Comparison of ENCODE assay signal across 19 mouse cellular contexts in the genomic region with DNA sequence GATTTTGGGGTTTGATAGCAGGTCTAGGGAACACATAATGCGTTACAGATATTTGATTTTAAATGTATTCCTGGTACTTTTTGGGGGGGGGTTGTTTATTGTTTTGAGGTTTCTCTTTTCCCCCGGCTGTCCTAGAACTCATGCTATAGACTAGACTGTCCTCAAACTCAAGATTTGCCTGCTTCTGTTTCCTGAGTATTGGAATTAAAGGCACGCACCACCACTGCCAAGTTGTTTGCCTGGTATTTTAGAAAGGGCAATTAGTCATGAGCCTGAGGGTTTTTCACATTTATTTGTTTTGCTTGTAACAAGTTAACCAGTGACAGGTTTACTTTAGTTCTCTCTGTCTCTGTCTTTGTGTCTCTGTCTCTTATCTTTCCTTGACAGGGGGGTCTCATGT. TPM values are rescaled to one million over a fixed set of nuclear protein-coding genes. Genes with fewer than 3 reads are reported as not detected.
DNase-seq lines count a peak whose midpoint lies in the region; ATAC-seq and TF ChIP-seq lines count a peak whose summit lies in the region.
"Had no signal": no experiment of that assay in that cellular context is flagged by ENCODE, and none has a peak within 500 bp of the region (broad histone marks: within the 10 kb centered on the region; RNA-seq: fewer than 3 reads in every experiment).

No protein-coding gene starts in this region.

- no peak for DNase-seq in liver, embryonic 11.5 days (ENCODE audit: low spot score)
- no peak for DNase-seq in kidney, postnatal 0 days (ENCODE audit: low spot score)
- no peak for DNase-seq in stomach, postnatal 0 days (ENCODE audit: low spot score)
- DNase-seq in gastrocnemius, postnatal 10 days = no peak
- no peak for DNase-seq in urinary bladder, postnatal 36 days (ENCODE audit: low spot score in 2 of 2)
- DNase-seq: adrenal gland, postnatal 10 days; cerebellum, postnatal 14 days; embryo, embryonic 11 days; heart, adult 11 months; heart, postnatal 14 days; right cerebral cortex, adult 18-20 months; thymus, adult 2 months had no signal

- TF ChIP-seq EP300 in stomach, postnatal 0 days (optimal IDR thresholded peaks at IDR 0.05) = no peak

- no peak for ATAC-seq in liver, embryonic 15.5 days (ENCODE audit: insufficient read depth)
- no peak for ATAC-seq in liver, embryonic 11.5 days (replicated peaks; ENCODE audit: low FRiP score)
- no peak for ATAC-seq in intestine, embryonic 16.5 days
- ATAC-seq in kidney, postnatal 0 days (replicated peaks; ENCODE audit: low FRiP score, low read depth) = no peak
- ATAC-seq in stomach, postnatal 0 days (ENCODE audit: low FRiP score, low TSS enrichment) = no peak

- H3K4me3 ChIP-seq in liver, embryonic 15.5 days (replicated peaks) = no peak overlapping the region
- no peak overlapping the region for H3K4me3 ChIP-seq in liver, embryonic 11.5 days (ENCODE audit: low read depth, low read length)
- no peak overlapping the region for H3K4me3 ChIP-seq in intestine, embryonic 16.5 days (ENCODE audit: low read length)
- H3K4me3 ChIP-seq in kidney, postnatal 0 days (replicated peaks; ENCODE audit: low read depth, low read length) = no peak overlapping the region
- H3K4me3 ChIP-seq in stomach, postnatal 0 days (ENCODE audit: low read depth, low read length) = no peak overlapping the region
- H3K4me3 ChIP-seq: heart, embryonic 12.5 days; hindbrain, embryonic 12.5 days; midbrain, embryonic 12.5 days; neural tube, embryonic 12.5 days had no signal

- H3K4me1 ChIP-seq in liver, embryonic 15.5 days (replicated peaks) = peaks cover 4% of the 10 kb centered on the region; the same call in 1 of the 2 replicates
- no peaks in the 10 kb centered on the region for H3K4me1 ChIP-seq in liver, embryonic 11.5 days (replicated peaks; ENCODE audit: control insufficient read depth, insufficient read depth, low read length)
- H3K4me1 ChIP-seq in intestine, embryonic 16.5 days (ENCODE audit: control insufficient read depth, insufficient read depth, low read length) = peaks cover 32% of the 10 kb centered on the region
- H3K4me1 ChIP-seq in kidney, postnatal 0 days (replicated peaks; ENCODE audit: insufficient read depth, low read length) = peaks cover 7% of the 10 kb centered on the region
- H3K4me1 ChIP-seq in stomach, postnatal 0 days (replicated peaks; ENCODE audit: control insufficient read depth, insufficient read depth) = no peaks in the 10 kb centered on the region; the same call in 1 of the 2 replicates

- WGBS in liver, embryonic 15.5 days (ENCODE audit: insufficient replicate concordance) = 73% methylated on average over 3 of the region's 3 CpGs
- WGBS in liver, embryonic 11.5 days = 79% methylated on average over 3 of the region's 3 CpGs
- 74% methylated on average over 3 of the region's 3 CpGs for WGBS in intestine, embryonic 16.5 days
- 77% methylated on average over 3 of the region's 3 CpGs for WGBS in kidney, postnatal 0 days
- 58% methylated on average over 3 of the region's 3 CpGs for WGBS in stomach, postnatal 0 days

- H3K4me2 ChIP-seq in liver, embryonic 15.5 days = no peak overlapping the region
- no peak overlapping the region for H3K4me2 ChIP-seq in liver, embryonic 11.5 days
- no peak overlapping the region; the same call in 1 of the 2 replicates for H3K4me2 ChIP-seq in intestine, embryonic 16.5 days (ENCODE audit: low read depth, low read length)
- 0 out of 2 replicates have a peak overlapping the region, but pooled peaks have one; percentile 19 for H3K4me2 ChIP-seq in kidney, postnatal 0 days (ENCODE audit: low read length)
- H3K4me2 ChIP-seq in stomach, postnatal 0 days (replicated peaks; ENCODE audit: low read depth) = no peak overlapping the region
- H3K4me2 ChIP-seq: heart, embryonic 12.5 days; hindbrain, embryonic 12.5 days; midbrain, embryonic 12.5 days; neural tube, embryonic 12.5 days had no signal

- H3K27me3 ChIP-seq in liver, embryonic 15.5 days = no peaks in the 10 kb centered on the region
- no peaks in the 10 kb centered on the region for H3K27me3 ChIP-seq in liver, embryonic 11.5 days (replicated peaks; ENCODE audit: control insufficient read depth, insufficient read depth, low read length)
- H3K27me3 ChIP-seq in intestine, embryonic 16.5 days (replicated peaks; ENCODE audit: control insufficient read depth, insufficient read depth, low read length) = no peaks in the 10 kb centered on the region
- no peaks in the 10 kb centered on the region for H3K27me3 ChIP-seq in kidney, postnatal 0 days (ENCODE audit: insufficient read depth, low read length)
- no peaks in the 10 kb centered on the region for H3K27me3 ChIP-seq in stomach, postnatal 0 days (ENCODE audit: control insufficient read depth, insufficient read depth, low read length)
- H3K27me3 ChIP-seq: hindbrain, embryonic 12.5 days; neural tube, embryonic 12.5 days; Patski had no signal

- no peak overlapping the region for H3K9ac ChIP-seq in liver, embryonic 15.5 days
- H3K9ac ChIP-seq in liver, embryonic 11.5 days (ENCODE audit: low read depth, low read length) = no peak overlapping the region
- no peak overlapping the region for H3K9ac ChIP-seq in intestine, embryonic 16.5 days (ENCODE audit: low read depth, low read length)
- no peak overlapping the region for H3K9ac ChIP-seq in kidney, postnatal 0 days (ENCODE audit: low read depth, low read length)
- H3K9ac ChIP-seq in stomach, postnatal 0 days (ENCODE audit: low read length) = no peak overlapping the region
- H3K9ac ChIP-seq: heart, embryonic 12.5 days; hindbrain, embryonic 12.5 days; midbrain, embryonic 12.5 days; neural tube, embryonic 12.5 days had no signal

- no peaks in the 10 kb centered on the region for H3K36me3 ChIP-seq in liver, embryonic 15.5 days (replicated peaks)
- H3K36me3 ChIP-seq in liver, embryonic 11.5 days (ENCODE audit: control insufficient read depth, insufficient read depth, low read length) = no peaks in the 10 kb centered on the region
- no peaks in the 10 kb centered on the region for H3K36me3 ChIP-seq in intestine, embryonic 16.5 days (ENCODE audit: control insufficient read depth, insufficient read depth, low read length)
- H3K36me3 ChIP-seq in kidney, postnatal 0 days (ENCODE audit: insufficient read depth, low read length) = no peaks in the 10 kb centered on the region
- H3K36me3 ChIP-seq in stomach, postnatal 0 days (ENCODE audit: control insufficient read depth, insufficient read depth, low read length) = no peaks in the 10 kb centered on the region
- H3K36me3 ChIP-seq: heart, embryonic 12.5 days; hindbrain, embryonic 12.5 days; midbrain, embryonic 12.5 days; neural tube, embryonic 12.5 days had no signal

- H3K9me3 ChIP-seq in liver, embryonic 15.5 days (replicated peaks) = no peaks in the 10 kb centered on the region
- H3K9me3 ChIP-seq in liver, embryonic 11.5 days (ENCODE audit: control insufficient read depth, low read length) = no peaks in the 10 kb centered on the region
- no peaks in the 10 kb centered on the region; the same call in 1 of the 2 replicates for H3K9me3 ChIP-seq in intestine, embryonic 16.5 days (ENCODE audit: control insufficient read depth, low read length)
- no peaks in the 10 kb centered on the region for H3K9me3 ChIP-seq in kidney, postnatal 0 days (replicated peaks; ENCODE audit: low read length)
- no peaks in the 10 kb centered on the region for H3K9me3 ChIP-seq in stomach, postnatal 0 days (ENCODE audit: control insufficient read depth, low read length)
- H3K9me3 ChIP-seq: heart, embryonic 12.5 days; hindbrain, embryonic 12.5 days; midbrain, embryonic 12.5 days; neural tube, embryonic 12.5 days had no signal

- no peak for TF ChIP-seq CTCF in kidney, postnatal 0 days (IDR thresholded peaks at IDR 0.05; ENCODE audit: low read depth)
- no peak for TF ChIP-seq CTCF in stomach, postnatal 0 days (IDR thresholded peaks at IDR 0.05; ENCODE audit: low read depth)

- peak overlapping the region; percentile 41 for H3K27ac ChIP-seq in liver, embryonic 15.5 days (replicated peaks)
- H3K27ac ChIP-seq in liver, embryonic 11.5 days (ENCODE audit: low read depth, low read length) = no peak overlapping the region
- H3K27ac ChIP-seq in intestine, embryonic 16.5 days (ENCODE audit: low read length) = peak overlapping the region; percentile 64
- H3K27ac ChIP-seq in kidney, postnatal 0 days = peak overlapping the region; percentile 79
- peak overlapping the region; percentile 82 for H3K27ac ChIP-seq in stomach, postnatal 0 days (replicated peaks)
- H3K27ac ChIP-seq: hindbrain, embryonic 12.5 days; midbrain, embryonic 12.5 days; neural tube, embryonic 12.5 days had no signal

RNA-seq across cellular contexts. Expression of gene Cdh1, which starts 20.3 kb away (rescaled TPM):
- polyA plus RNA-seq in liver, embryonic 15.5 days (2015; fragmentation: Nextera tagmentation; extraction: Ambion mirVana) = 19.0 and 23.2 TPM in 2 replicates
- polyA plus RNA-seq in liver, embryonic 11.5 days (2014; fragmentation: Nextera tagmentation; extraction: Ambion mirVana) = 11.0 and 11.8 TPM in 2 replicates
- 170 and 181 TPM in 2 replicates for polyA plus RNA-seq in intestine, embryonic 16.5 days (2015; fragmentation: Nextera tagmentation; extraction: Ambion mirVana)
- 74.0 and 89.3 TPM in 2 replicates for polyA plus RNA-seq in kidney, postnatal 0 days (2015; fragmentation: Nextera tagmentation; extraction: Ambion mirVana)
- polyA plus RNA-seq in stomach, postnatal 0 days (2015; fragmentation: Nextera tagmentation; extraction: Ambion mirVana) = 118 and 131 TPM in 2 replicates
- total RNA-seq in gastrocnemius, postnatal 10 days (2021) = 1 to 10 TPM in 1 of 2 experiments, under 1 TPM in 1; 0.95 to 1.4 TPM

RNA-seq across cellular contexts. Expression of gene Gm10073, which starts 50.2 kb away (rescaled TPM):
- polyA plus RNA-seq in liver, embryonic 15.5 days (2015; fragmentation: Nextera tagmentation; extraction: Ambion mirVana) = 4.0 and 7.3 TPM in 2 replicates
- 11.9 and 15.4 TPM in 2 replicates for polyA plus RNA-seq in liver, embryonic 11.5 days (2014; fragmentation: Nextera tagmentation; extraction: Ambion mirVana)
- polyA plus RNA-seq in intestine, embryonic 16.5 days (2015; fragmentation: Nextera tagmentation; extraction: Ambion mirVana) = 8.4 and 10.6 TPM in 2 replicates
- polyA plus RNA-seq in kidney, postnatal 0 days (2015; fragmentation: Nextera tagmentation; extraction: Ambion mirVana) = 10.5 and 15.1 TPM in 2 replicates
- 13.8 and 14.2 TPM in 2 replicates for polyA plus RNA-seq in stomach, postnatal 0 days (2015; fragmentation: Nextera tagmentation; extraction: Ambion mirVana)
- 100 to 1,000 TPM; 111 to 136 TPM for total RNA-seq in gastrocnemius, postnatal 10 days (2021)

RNA-seq across cellular contexts. Expression of gene Tango6, which starts 59.4 kb away (rescaled TPM):
- polyA plus RNA-seq in liver, embryonic 15.5 days (2015; fragmentation: Nextera tagmentation; extraction: Ambion mirVana) = 3.1 and 3.4 TPM in 2 replicates
- 8.8 and 9.6 TPM in 2 replicates for polyA plus RNA-seq in liver, embryonic 11.5 days (2014; fragmentation: Nextera tagmentation; extraction: Ambion mirVana)
- polyA plus RNA-seq in intestine, embryonic 16.5 days (2015; fragmentation: Nextera tagmentation; extraction: Ambion mirVana) = 7.2 and 7.4 TPM in 2 replicates
- 6.4 and 7.7 TPM in 2 replicates for polyA plus RNA-seq in kidney, postnatal 0 days (2015; fragmentation: Nextera tagmentation; extraction: Ambion mirVana)
- 3.0 and 3.1 TPM in 2 replicates for polyA plus RNA-seq in stomach, postnatal 0 days (2015; fragmentation: Nextera tagmentation; extraction: Ambion mirVana)
- total RNA-seq in gastrocnemius, postnatal 10 days (2021) = 1 to 10 TPM; 8.6 to 9.8 TPM
